Mouse (Mus musculus) erythroblast, embryonic 14.5 days (primary cell): Measurements from ENCODE around the gene Nup210.

Experiments used
- GATA1 ChIP-seq: IDR thresholded peaks from 2 replicates; pipeline ENCODE4 v1.6.1; 2012; ENCODE audit warnings: low read length, inconsistent platforms, mixed read lengths
- TAL1 ChIP-seq: IDR thresholded peaks from 3 replicates; pipeline ENCODE4 v1.6.1; 2012; ENCODE audit warnings: low read length, inconsistent platforms, mixed read lengths

- TF ChIP-seq GATA1, result no peak
- no peak for TF ChIP-seq TAL1
Measured at GRCm38 (mm10) chr6:91003310-91003995, 113.2 kb downstream of the Nup210 start.
